In genomic region chr3:39952103-39952502, GRCm38 (mm10) we compare ENCODE assay signal across 20 mouse cellular contexts.
DNase-seq lines count a peak whose midpoint lies in the region; ATAC-seq and TF ChIP-seq lines count a peak whose summit lies in the region.
"Had no signal": no experiment of that assay in that cellular context is flagged by ENCODE, and none has a peak within 500 bp of the region (broad histone marks: within the 10 kb centered on the region; RNA-seq: fewer than 3 reads in every experiment).

No protein-coding gene starts in this region.

- 0 out of 2 replicates have a peak overlapping the region, but pooled peaks have one; percentile 13 for H3K27ac ChIP-seq in embryonic facial prominence, embryonic 12.5 days
- no peak overlapping the region for H3K27ac ChIP-seq in embryonic facial prominence, embryonic 10.5 days (replicated peaks)
- H3K27ac ChIP-seq in embryonic fibroblast, embryonic 13.5 days (ENCODE audit: insufficient read depth, low read length): peak overlapping the region; percentile 97
- H3K27ac ChIP-seq: embryonic facial prominence, embryonic 13.5 days; embryonic facial prominence, embryonic 15.5 days; forebrain, embryonic 13.5 days; forebrain, embryonic 15.5 days had no signal

- no peak overlapping the region for H3K4me2 ChIP-seq in embryonic facial prominence, embryonic 12.5 days (replicated peaks)
- H3K4me2 ChIP-seq: embryonic facial prominence, embryonic 13.5 days; embryonic facial prominence, embryonic 15.5 days; forebrain, embryonic 13.5 days; forebrain, embryonic 15.5 days had no signal

- H3K36me3 ChIP-seq in embryonic facial prominence, embryonic 12.5 days: no peaks in the 10 kb centered on the region
- no peaks in the 10 kb centered on the region for H3K36me3 ChIP-seq in embryonic facial prominence, embryonic 10.5 days (replicated peaks)
- H3K36me3 ChIP-seq: embryonic facial prominence, embryonic 15.5 days; forebrain, embryonic 15.5 days had no signal

- no peak for TF ChIP-seq CTCF in embryonic fibroblast, embryonic 13.5 days (IDR thresholded peaks at IDR 0.05; ENCODE audit: borderline replicate concordance, insufficient read depth, low read length)

- no peaks in the 10 kb centered on the region for H3K4me1 ChIP-seq in embryonic facial prominence, embryonic 12.5 days
- no peaks in the 10 kb centered on the region for H3K4me1 ChIP-seq in embryonic facial prominence, embryonic 10.5 days
- peaks cover 11% of the 10 kb centered on the region for H3K4me1 ChIP-seq in embryonic fibroblast, embryonic 13.5 days (ENCODE audit: control insufficient read depth, insufficient read depth, low read length)
- H3K4me1 ChIP-seq: embryonic facial prominence, embryonic 15.5 days; forebrain, embryonic 13.5 days; forebrain, embryonic 15.5 days had no signal

- 60% methylated on average over 2 of the region's 2 CpGs for WGBS in embryonic facial prominence, embryonic 12.5 days
- WGBS in embryonic facial prominence, embryonic 10.5 days: 67% methylated on average over 2 of the region's 2 CpGs

- DNase-seq in embryonic facial prominence, embryonic 10.5 days (ENCODE audit: low spot score): no peak
- peak; percentile 36 for DNase-seq in NIH3T3 (ENCODE audit: low read depth)
- no peak for DNase-seq in adrenal gland, postnatal 25 days
- DNase-seq in layer of hippocampus, adult 11-12 months (ENCODE audit: low spot score): no peak
- DNase-seq: adrenal gland, adult 8-10 months; adrenal gland, postnatal 14 days; cerebellum, adult 11-12 months; cerebellum, adult 2 months; cerebellum, adult 9-11 months; cerebellum, postnatal 14 days; cerebellum, postnatal 36 days; embryo, embryonic 11 days; forebrain, postnatal 0 days had no signal

- H3K4me3 ChIP-seq in embryonic facial prominence, embryonic 12.5 days: no peak overlapping the region
- no peak overlapping the region for H3K4me3 ChIP-seq in embryonic facial prominence, embryonic 10.5 days
- H3K4me3 ChIP-seq in embryonic fibroblast, embryonic 13.5 days (ENCODE audit: insufficient read depth, low read length): no peak overlapping the region
- H3K4me3 ChIP-seq: embryonic facial prominence, embryonic 13.5 days; embryonic facial prominence, embryonic 15.5 days; forebrain, embryonic 13.5 days; forebrain, embryonic 15.5 days had no signal

- TF ChIP-seq POLR2A in embryonic fibroblast, embryonic 13.5 days (IDR thresholded peaks at IDR 0.05; ENCODE audit: low read depth, low read length): no peak

- 0 out of 2 replicates have a peak, but pooled peaks cover 7% of the 10 kb centered on the region for H3K9me3 ChIP-seq in embryonic facial prominence, embryonic 12.5 days
- H3K9me3 ChIP-seq in embryonic facial prominence, embryonic 10.5 days: 0 out of 2 replicates have a peak, but pooled peaks cover 6% of the 10 kb centered on the region
- H3K9me3 ChIP-seq: forebrain, embryonic 15.5 days had no signal

- no peaks in the 10 kb centered on the region for H3K27me3 ChIP-seq in embryonic facial prominence, embryonic 12.5 days
- H3K27me3 ChIP-seq in embryonic facial prominence, embryonic 10.5 days (replicated peaks; ENCODE audit: low read depth, poor library complexity, severe bottlenecking): no peaks in the 10 kb centered on the region; the same call in 1 of the 2 replicates
- H3K27me3 ChIP-seq: embryonic facial prominence, embryonic 13.5 days; embryonic facial prominence, embryonic 15.5 days; forebrain, embryonic 13.5 days; forebrain, embryonic 15.5 days had no signal

- no peak overlapping the region for H3K9ac ChIP-seq in embryonic facial prominence, embryonic 12.5 days
- H3K9ac ChIP-seq: embryonic facial prominence, embryonic 13.5 days; embryonic facial prominence, embryonic 15.5 days; forebrain, embryonic 13.5 days; forebrain, embryonic 15.5 days; forebrain, postnatal 0 days had no signal

- no peak for ATAC-seq in embryonic facial prominence, embryonic 12.5 days (ENCODE audit: insufficient number of reproducible peaks, insufficient read depth, low FRiP score, low TSS enrichment)
- ATAC-seq: activated CD4-positive, CD25-positive, alpha-beta regulatory T cell, adult 4 months; forebrain, embryonic 13.5 days; forebrain, embryonic 15.5 days; forebrain, postnatal 0 days had no signal
